Mouse (Mus musculus) stomach, embryonic 15.5 days (tissue): ENCODE results near the gene Ctnna2. TPM values are rescaled to one million over a fixed set of nuclear protein-coding genes. Genes with fewer than 3 reads are reported as not detected.

Experiments
- ATAC-seq: fragments of 200-750 bp; cut with Nextera tagmentation; 2 replicates; pipeline ENCODE4 v1.8.0; 2017; ENCODE audit warnings: low read depth, moderate number of reproducible peaks, moderate TSS enrichment; ENCODE audit not compliant: insufficient read depth, low FRiP score
- H3K27ac ChIP-seq: fragments of 300-500 bp; sonication (generic); 2 replicates; pipeline ENCODE4 v1.5.1; 2015; ENCODE audit warnings: mild to moderate bottlenecking, inconsistent platforms
- H3K27me3 ChIP-seq: fragments of 300-500 bp; sonication (generic); replicated peaks from 2 replicates; pipeline ENCODE4 v1.6.1; 2015; ENCODE audit warnings: inconsistent platforms
- H3K36me3 ChIP-seq: fragments of 300-500 bp; sonication (generic); 2 replicates; pipeline ENCODE4 v1.6.1; 2015; ENCODE audit warnings: inconsistent platforms
- H3K4me1 ChIP-seq: fragments of 300-500 bp; sonication (generic); 2 replicates; pipeline ENCODE4 v1.6.1; 2015; ENCODE audit warnings: inconsistent platforms
- H3K4me2 ChIP-seq: fragments of 300-500 bp; sonication (generic); 2 replicates; pipeline ENCODE4 v1.6.1; 2015; ENCODE audit warnings: mild to moderate bottlenecking, inconsistent platforms
- H3K4me3 ChIP-seq: fragments of 300-500 bp; sonication (generic); replicated peaks from 2 replicates; pipeline ENCODE4 v1.5.1; 2015; ENCODE audit warnings: inconsistent platforms
- H3K9ac ChIP-seq: fragments of 300-500 bp; sonication (generic); 2 replicates; pipeline ENCODE4 v1.6.1; 2015; ENCODE audit warnings: inconsistent platforms
- H3K9me3 ChIP-seq: fragments of 300-500 bp; sonication (generic); 2 replicates; pipeline ENCODE4 v1.6.1; 2016; ENCODE audit warnings: inconsistent platforms
- WGBS: fragments of 180-500 bp; shearing (Covaris S2); methylation state at CpG from one replicate; pipeline ENCODE4 v1.1.7; 2015; 5-methylcytosine and 5-hydroxymethylcytosine counted together
- polyA plus RNA-seq: library from polyadenylated mRNA; unstranded; fragments of >200 nt; fragmentation: Nextera tagmentation; extraction: Ambion mirVana; gene quantifications from 2 replicates; pipeline ENCODE4 v1.2.1, GENCODE M21; 2015

The Ctnna2 gene
- polyA plus RNA-seq, 1 experiment from 2014 or later: 7.2 TPM

GRCm38 (mm10) chr6:77802604-77803003 is 176.9 kb downstream of the Ctnna2 start:
- Histone ChIP-seq H3K9ac (no peak overlapping the region), H3K36me3 (no peaks in the 10 kb centered on the region), H3K27me3 (no peaks in the 10 kb centered on the region), H3K4me2 (no peak overlapping the region), H3K9me3 (no peaks in the 10 kb centered on the region), H3K4me1 (no peaks in the 10 kb centered on the region), H3K4me3 (no peak overlapping the region), H3K27ac (no peak overlapping the region)
- whole genome bisulfite sequencing: 92% methylated on average over 3 of the region's 3 CpGs
- no peak for ATAC-seq

GRCm38 (mm10) chr6:77783342-77783741 is 196.2 kb downstream of the Ctnna2 start:
- no peaks in the 10 kb centered on the region for H3K36me3 ChIP-seq
- H3K9ac ChIP-seq: no peak overlapping the region
- H3K4me1 ChIP-seq: no peaks in the 10 kb centered on the region
- H3K27ac ChIP-seq: no peak overlapping the region
- no peak overlapping the region for H3K4me3 ChIP-seq
- H3K4me2 ChIP-seq: no peak overlapping the region
- H3K9me3 ChIP-seq: no peaks in the 10 kb centered on the region
- no peak for ATAC-seq
- H3K27me3 ChIP-seq: no peaks in the 10 kb centered on the region
- WGBS: 62% methylated on average over 3 of the region's 3 CpGs

GRCm38 (mm10) chr6:77768357-77769103 is 211.0 kb downstream of the Ctnna2 start:
- WGBS: 80% methylated on average over 10 of the region's 10 CpGs
- Histone ChIP-seq H3K4me2 (no peak overlapping the region), H3K4me1 (no peaks in the 10 kb centered on the region), H3K27ac (no peak overlapping the region), H3K4me3 (no peak overlapping the region), H3K9me3 (no peaks in the 10 kb centered on the region), H3K27me3 (no peaks in the 10 kb centered on the region), H3K9ac (no peak overlapping the region), H3K36me3 (no peaks in the 10 kb centered on the region)
- no peak for ATAC-seq

- no peak overlapping the region for H3K27ac ChIP-seq
- H3K9me3 ChIP-seq: no peaks in the 10 kb centered on the region
- no peaks in the 10 kb centered on the region for H3K4me1 ChIP-seq
- H3K9ac ChIP-seq: no peak overlapping the region
- H3K4me2 ChIP-seq: no peak overlapping the region
- no peak overlapping the region for H3K4me3 ChIP-seq
- no peaks in the 10 kb centered on the region for H3K36me3 ChIP-seq
- ATAC-seq: no peak
- WGBS: 75% methylated on average over 3 of the region's 3 CpGs
- no peaks in the 10 kb centered on the region for H3K27me3 ChIP-seq
Observed at GRCm38 (mm10) chr6:77758164-77758563, 221.3 kb downstream of the Ctnna2 start.

- 75% methylated on average over 5 of the region's 5 CpGs for WGBS
- Histone ChIP-seq H3K27me3 (no peaks in the 10 kb centered on the region), H3K36me3 (no peaks in the 10 kb centered on the region), H3K9ac (no peak overlapping the region), H3K9me3 (no peaks in the 10 kb centered on the region), H3K27ac (no peak overlapping the region), H3K4me2 (no peak overlapping the region), H3K4me3 (no peak overlapping the region), H3K4me1 (no peaks in the 10 kb centered on the region)
- ATAC-seq: no peak
Observed at GRCm38 (mm10) chr6:77745426-77745825, 234.1 kb downstream of the Ctnna2 start.

- ATAC-seq: no peak
- Histone ChIP-seq H3K4me2 (no peak overlapping the region), H3K9ac (no peak overlapping the region), H3K4me1 (no peaks in the 10 kb centered on the region), H3K36me3 (no peaks in the 10 kb centered on the region), H3K27ac (no peak overlapping the region), H3K4me3 (no peak overlapping the region), H3K27me3 (no peaks in the 10 kb centered on the region), H3K9me3 (no peaks in the 10 kb centered on the region)
Observed at GRCm38 (mm10) chr6:77743651-77744050, 235.8 kb downstream of the Ctnna2 start.

- Histone ChIP-seq H3K4me3 (no peak overlapping the region), H3K9me3 (no peaks in the 10 kb centered on the region), H3K27me3 (no peaks in the 10 kb centered on the region), H3K36me3 (no peaks in the 10 kb centered on the region), H3K4me2 (no peak overlapping the region), H3K27ac (no peak overlapping the region), H3K4me1 (no peaks in the 10 kb centered on the region), H3K9ac (no peak overlapping the region)
- WGBS: 60% methylated on average over 1 of the region's 1 CpGs
- no peak for ATAC-seq
Observed at GRCm38 (mm10) chr6:77742988-77743387, 236.5 kb downstream of the Ctnna2 start.

GRCm38 (mm10) chr6:77738640-77739039 is 240.9 kb downstream of the Ctnna2 start:
- Histone ChIP-seq H3K4me3 (no peak overlapping the region), H3K4me2 (no peak overlapping the region), H3K27me3 (no peaks in the 10 kb centered on the region), H3K27ac (no peak overlapping the region), H3K36me3 (no peaks in the 10 kb centered on the region), H3K9ac (no peak overlapping the region), H3K4me1 (no peaks in the 10 kb centered on the region), H3K9me3 (no peaks in the 10 kb centered on the region)
- no peak for ATAC-seq
- WGBS: 71% methylated on average over 4 of the region's 4 CpGs

GRCm38 (mm10) chr6:77724952-77725299 is 254.6 kb downstream of the Ctnna2 start:
- ATAC-seq: no peak
- no peaks in the 10 kb centered on the region for H3K36me3 ChIP-seq
- H3K4me1 ChIP-seq: no peaks in the 10 kb centered on the region
- H3K27me3 ChIP-seq: no peaks in the 10 kb centered on the region
- no peak overlapping the region for H3K27ac ChIP-seq
- no peak overlapping the region for H3K4me2 ChIP-seq
- no peaks in the 10 kb centered on the region for H3K9me3 ChIP-seq
- 49% methylated on average over 2 of the region's 2 CpGs for WGBS
- no peak overlapping the region for H3K9ac ChIP-seq
- no peak overlapping the region for H3K4me3 ChIP-seq

- H3K36me3 ChIP-seq: no peaks in the 10 kb centered on the region
- WGBS: 48% methylated on average over 5 of the region's 5 CpGs
- no peak for ATAC-seq
- no peak overlapping the region for H3K4me3 ChIP-seq
- no peak overlapping the region for H3K9ac ChIP-seq
- H3K4me1 ChIP-seq: no peaks in the 10 kb centered on the region
- no peak overlapping the region for H3K27ac ChIP-seq
- H3K27me3 ChIP-seq: no peaks in the 10 kb centered on the region
- no peaks in the 10 kb centered on the region for H3K9me3 ChIP-seq
- H3K4me2 ChIP-seq: no peak overlapping the region
Observed at GRCm38 (mm10) chr6:77724042-77724951, 255.2 kb downstream of the Ctnna2 start.

- ATAC-seq: no peak
Observed at GRCm38 (mm10) chr6:77694093-77694492, 285.4 kb downstream of the Ctnna2 start.

GRCm38 (mm10) chr6:77687173-77687572 is 292.3 kb downstream of the Ctnna2 start:
- no peaks in the 10 kb centered on the region for H3K4me1 ChIP-seq
- no peak overlapping the region for H3K9ac ChIP-seq
- 58% methylated on average over 1 of the region's 1 CpGs for WGBS
- ATAC-seq: no peak
- no peaks in the 10 kb centered on the region for H3K27me3 ChIP-seq
- H3K36me3 ChIP-seq: no peaks in the 10 kb centered on the region
- H3K9me3 ChIP-seq: no peaks in the 10 kb centered on the region
- H3K27ac ChIP-seq: no peak overlapping the region
- no peak overlapping the region for H3K4me2 ChIP-seq
- no peak overlapping the region for H3K4me3 ChIP-seq

More at GRCm38 (mm10) chr6:77694093-77694492, 285.4 kb downstream of the Ctnna2 start:
- no peak overlapping the region for H3K4me2 ChIP-seq
- H3K9ac ChIP-seq: no peak overlapping the region
- no peak overlapping the region for H3K27ac ChIP-seq
- H3K4me1 ChIP-seq: no peaks in the 10 kb centered on the region
- no peaks in the 10 kb centered on the region for H3K36me3 ChIP-seq
- no peak overlapping the region for H3K4me3 ChIP-seq
- H3K9me3 ChIP-seq: no peaks in the 10 kb centered on the region
- no peaks in the 10 kb centered on the region for H3K27me3 ChIP-seq
